Mouse (Mus musculus) left cerebral cortex, postnatal 4 days (tissue): ENCODE data around the gene Rnase1. TPM values are rescaled to one million over a fixed set of nuclear protein-coding genes. Genes with fewer than 3 reads are reported as not detected.

Source experiments
- DNase-seq: peaks from one replicate; pipeline ENCODE4 v3.0.0-alpha.2; 2022
- intact Hi-C: fragments of 180-260 bp; cut with DNase I; formaldehyde crosslinking; loops from one replicate; pipeline ENCODE4 v1.15.1; 2025
- total RNA-seq, 2 experiments: library from RNA; stranded (reverse); gene quantifications; 2 replicates each; pipeline ENCODE4 v1.2.3; 2021

Gene Rnase1
- total RNA-seq, 2 experiments from 2014 or later: 0.48 TPM; not detected in 1

DNA sequence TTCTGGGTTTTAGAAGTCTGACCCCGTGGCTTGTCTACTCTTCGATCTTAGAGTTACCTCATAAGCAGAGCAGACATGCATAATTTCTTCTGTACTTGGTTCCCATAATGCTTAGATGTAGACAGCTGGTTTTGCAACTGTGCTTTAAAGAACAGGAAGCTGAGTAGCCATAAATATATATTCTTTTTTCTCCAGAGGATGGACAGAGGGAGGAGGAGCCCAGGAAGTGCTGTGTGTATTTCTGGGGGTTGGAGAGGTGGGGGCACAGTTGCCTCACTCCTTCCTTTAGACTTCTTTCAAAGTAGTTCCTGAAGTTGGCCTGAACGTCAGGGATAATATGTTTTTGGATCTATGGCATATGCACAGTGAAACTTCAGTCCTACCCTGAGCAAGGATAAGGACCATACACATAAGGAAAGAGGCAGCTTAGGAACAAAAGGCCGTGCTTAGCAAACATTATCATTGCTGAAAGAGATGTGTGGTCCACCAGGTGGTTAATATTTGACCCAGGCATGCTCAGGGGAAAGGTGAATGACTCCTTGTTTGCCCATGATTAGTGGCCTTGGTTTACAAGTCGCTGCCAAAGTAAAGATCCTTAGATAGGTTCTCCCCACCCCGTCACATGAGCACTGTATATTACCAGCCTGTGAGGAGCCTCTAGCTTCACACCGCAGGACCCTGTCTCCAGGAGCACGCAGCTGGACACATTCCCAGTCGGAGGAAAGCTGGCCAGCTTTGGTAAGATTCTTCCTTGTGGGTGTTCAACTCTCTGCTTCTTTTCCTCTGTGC is 50.7 kb downstream of the Rnase1 start:
- intact Hi-C loops: no loop called here
- no peak for DNase-seq

Other genes starting within 250 kb of the Rnase1 start
- gene Klhl33, start 249.3 kb downstream of the Rnase1 start, total RNA-seq: 1 to 10 TPM; 1.3 to 1.7 TPM
- gene Osgep, start 221.9 kb downstream of the Rnase1 start, total RNA-seq: 10 to 100 TPM; 37.8 to 40.1 TPM
- gene Apex1, start 221.8 kb downstream of the Rnase1 start, total RNA-seq: 10 to 100 TPM; 78.9 to 83.2 TPM
- 10 to 100 TPM; 72.8 to 76.0 TPM for gene Pip4p1, start 215.9 kb downstream of the Rnase1 start, total RNA-seq
- gene Pnp, start 215.7 kb downstream of the Rnase1 start, total RNA-seq: 10 to 100 TPM in 1 of 2 experiments, 1 to 10 TPM in 1; 9.3 to 11.6 TPM
- 10 to 100 TPM in 1 of 2 experiments, 1 to 10 TPM in 1; 8.0 to 10.6 TPM for gene Gm49342, start 202.3 kb downstream of the Rnase1 start, total RNA-seq
- 1 to 10 TPM in 1 of 2 experiments, under 1 TPM in 1; 0.78 to 1.0 TPM for gene Pnp2, start 190.8 kb downstream of the Rnase1 start, total RNA-seq
- under 1 TPM in 1 of 2 experiments, not detected in 1; 0.24 TPM for gene Rnase10, start 139.0 kb downstream of the Rnase1 start, total RNA-seq
- gene Rnase9, start 104.9 kb downstream of the Rnase1 start, total RNA-seq: not detected
- not detected for gene Rnase11, start 96.6 kb downstream of the Rnase1 start, total RNA-seq
- gene Rnase12, start 89.1 kb downstream of the Rnase1 start, total RNA-seq: not detected
- gene Olfr750, start 72.3 kb downstream of the Rnase1 start, total RNA-seq: not detected
- 10 to 100 TPM; 10.3 to 11.0 TPM for gene Rnase4, start 55.7 kb downstream of the Rnase1 start, total RNA-seq
- gene Ang, start 55.6 kb downstream of the Rnase1 start, total RNA-seq: 1 to 10 TPM; 2.1 TPM
- gene Eddm3b, start 32.4 kb downstream of the Rnase1 start, total RNA-seq: not detected
- under 1 TPM in 1 of 2 experiments, not detected in 1; 0.32 TPM for gene Rnase6, start 22.9 kb downstream of the Rnase1 start, total RNA-seq
- gene Rnase2b, start 15.5 kb upstream of the Rnase1 start, total RNA-seq: not detected
- not detected for gene Ang2, start 52.4 kb upstream of the Rnase1 start, total RNA-seq
- not detected for gene Ear14, start 56.6 kb upstream of the Rnase1 start, total RNA-seq
- not detected for gene Rnase2a, start 109.3 kb upstream of the Rnase1 start, total RNA-seq
- gene Gm7247, start 215.0 kb upstream of the Rnase1 start, total RNA-seq: not detected